Mouse (Mus musculus) kidney, postnatal 0 days (tissue): ENCODE measurements around the gene Celsr1. TPM values are rescaled to one million over a fixed set of nuclear protein-coding genes. Genes with fewer than 3 reads are reported as not detected.
A peak's percentile ranks its signal among the peaks of the same experiment; 100 is the strongest.

ENCODE experiments used
- ATAC-seq: fragments of 200-750 bp; cut with Nextera tagmentation; replicated peaks from 2 replicates; pipeline ENCODE4 v1.8.0; 2017; ENCODE audit warnings: low read depth, moderate number of reproducible peaks, moderate TSS enrichment, moderate library complexity; ENCODE audit not compliant: low FRiP score
- DNase-seq: peaks from one replicate; pipeline ENCODE4 v3.0.0-alpha.2; 2016; ENCODE audit warnings: low spot score
- H3K27ac ChIP-seq: fragments of 300-500 bp; sonication (generic); 2 replicates; pipeline ENCODE4 v1.5.1; 2014; ENCODE audit warnings: mild to moderate bottlenecking
- H3K27me3 ChIP-seq: fragments of 300-500 bp; sonication (generic); 2 replicates; pipeline ENCODE4 v1.6.1; 2014; ENCODE audit warnings: low read length, mixed read lengths; ENCODE audit not compliant: insufficient read depth
- H3K36me3 ChIP-seq: fragments of 300-500 bp; sonication (generic); 2 replicates; pipeline ENCODE4 v1.6.1; 2014; ENCODE audit warnings: low read length, mixed read lengths; ENCODE audit not compliant: insufficient read depth
- H3K4me1 ChIP-seq: fragments of 300-500 bp; sonication (generic); replicated peaks from 2 replicates; pipeline ENCODE4 v1.6.1; 2014; ENCODE audit warnings: antibody characterized with exemption, low read length, mixed read lengths; ENCODE audit not compliant: insufficient read depth
- H3K4me2 ChIP-seq: fragments of 300-500 bp; sonication (generic); 2 replicates; pipeline ENCODE4 v1.6.1; 2014; ENCODE audit warnings: mild to moderate bottlenecking, low read length, moderate library complexity, mixed read lengths
- H3K4me3 ChIP-seq: fragments of 300-500 bp; sonication (generic); replicated peaks from 2 replicates; pipeline ENCODE4 v1.5.1; 2014; ENCODE audit warnings: low read depth, low read length
- H3K9ac ChIP-seq: fragments of 300-500 bp; sonication (generic); 2 replicates; pipeline ENCODE4 v1.6.1; 2014; ENCODE audit warnings: low read depth, low read length
- H3K9me3 ChIP-seq: fragments of 300-500 bp; sonication (generic); replicated peaks from 2 replicates; pipeline ENCODE4 v1.6.1; 2016; ENCODE audit warnings: low read length, inconsistent platforms, mixed read lengths
- CTCF ChIP-seq: IDR thresholded peaks from 2 replicates; pipeline ENCODE4 v1.5.1; 2016; ENCODE audit warnings: antibody characterized with exemption, low read depth, mild to moderate bottlenecking, moderate library complexity
- WGBS: fragments of 180-500 bp; shearing (Covaris S2); extraction: QIAGEN DNeasy Blood & Tissue Kit; methylation state at CpG from one replicate; pipeline ENCODE4 v1.1.7; 2014; 5-methylcytosine and 5-hydroxymethylcytosine counted together
- polyA plus RNA-seq: library from polyadenylated mRNA; unstranded; fragments of >200 nt; fragmentation: Nextera tagmentation; extraction: Ambion mirVana; gene quantifications from 2 replicates; pipeline ENCODE4 v1.2.1, GENCODE M21; 2015

Celsr1 gene
- polyA plus RNA-seq, 1 experiment from 2014 or later = 2.9 TPM

DNA sequence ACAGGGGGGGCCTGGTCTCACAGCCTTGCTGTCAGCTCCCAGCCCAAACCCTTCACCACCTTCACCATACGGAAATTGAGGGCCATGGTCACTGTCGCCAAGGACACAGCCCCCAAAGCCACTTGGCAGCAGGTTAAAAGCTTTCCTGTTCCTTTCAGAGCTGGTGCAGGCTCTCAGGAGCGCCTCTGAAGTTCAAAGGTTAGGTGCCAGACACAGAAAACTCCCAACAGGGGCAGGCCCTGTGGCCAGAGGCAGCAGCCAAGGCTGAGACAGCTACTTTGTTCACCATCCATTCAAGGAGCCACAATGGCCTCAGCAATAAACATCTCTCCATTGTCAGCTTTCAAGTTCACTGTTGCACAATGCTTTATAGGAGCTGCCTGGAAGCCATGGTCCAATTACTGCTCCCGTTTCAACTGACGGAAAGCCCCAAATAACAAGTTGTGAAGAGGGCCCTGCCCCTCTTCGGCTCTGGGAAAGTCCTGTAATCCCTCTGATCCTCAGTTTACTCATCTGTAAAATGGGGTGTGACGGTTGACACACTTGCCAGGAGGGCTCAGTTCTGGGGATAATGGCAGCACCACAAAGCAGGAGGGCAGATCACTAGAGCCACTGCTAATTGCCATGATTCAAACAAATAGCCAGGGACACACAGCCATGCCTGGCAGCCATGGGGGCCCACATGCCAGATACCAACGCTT lies 114.2 kb downstream of the Celsr1 start:
- H3K36me3 ChIP-seq = 0 out of 2 replicates have a peak, but pooled peaks cover 11% of the 10 kb centered on the region
- H3K4me1 ChIP-seq = no peaks in the 10 kb centered on the region
- 65% methylated on average over 8 of the region's 8 CpGs for WGBS
- H3K4me3 ChIP-seq = no peak overlapping the region
- H3K4me2 ChIP-seq = no peak overlapping the region
- ATAC-seq (no peak), DNase-seq (no peak)
- H3K9ac ChIP-seq = no peak overlapping the region
- TF ChIP-seq CTCF = no peak
- no peaks in the 10 kb centered on the region for H3K27me3 ChIP-seq
- no peak overlapping the region for H3K27ac ChIP-seq
- no peaks in the 10 kb centered on the region for H3K9me3 ChIP-seq

DNA sequence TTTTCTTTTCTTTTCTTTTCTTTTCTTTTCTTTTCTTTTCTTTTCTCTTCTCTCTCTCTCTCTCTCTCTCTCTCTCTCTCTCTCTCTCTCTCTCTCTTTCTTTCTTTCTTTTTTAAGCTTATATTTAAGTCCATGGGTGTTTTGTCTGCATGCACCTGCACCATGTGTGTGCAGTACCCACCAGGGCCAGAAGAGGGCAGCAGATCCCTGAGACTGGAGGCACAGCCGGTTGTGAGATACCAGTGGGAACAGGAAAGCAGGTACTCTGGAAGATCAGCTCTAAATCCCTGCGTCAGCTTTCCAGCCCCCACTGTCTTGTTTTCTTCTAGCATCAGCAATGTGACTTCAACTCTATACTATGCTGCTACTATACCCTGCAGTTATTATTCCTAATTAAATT lies 120.0 kb downstream of the Celsr1 start:
- ATAC-seq (no peak), DNase-seq (peak; percentile 73)
- peak; percentile 89 for TF ChIP-seq CTCF
- Histone ChIP-seq H3K36me3 (peaks cover 3% of the 10 kb centered on the region; the same call in 1 of the 2 replicates), H3K4me3 (no peak overlapping the region), H3K9me3 (no peaks in the 10 kb centered on the region), H3K9ac (no peak overlapping the region), H3K4me2 (no peak overlapping the region), H3K27ac (no peak overlapping the region), H3K4me1 (peaks cover 13% of the 10 kb centered on the region), H3K27me3 (no peaks in the 10 kb centered on the region)
- 42% methylated on average over 2 of the region's 2 CpGs for WGBS

DNA sequence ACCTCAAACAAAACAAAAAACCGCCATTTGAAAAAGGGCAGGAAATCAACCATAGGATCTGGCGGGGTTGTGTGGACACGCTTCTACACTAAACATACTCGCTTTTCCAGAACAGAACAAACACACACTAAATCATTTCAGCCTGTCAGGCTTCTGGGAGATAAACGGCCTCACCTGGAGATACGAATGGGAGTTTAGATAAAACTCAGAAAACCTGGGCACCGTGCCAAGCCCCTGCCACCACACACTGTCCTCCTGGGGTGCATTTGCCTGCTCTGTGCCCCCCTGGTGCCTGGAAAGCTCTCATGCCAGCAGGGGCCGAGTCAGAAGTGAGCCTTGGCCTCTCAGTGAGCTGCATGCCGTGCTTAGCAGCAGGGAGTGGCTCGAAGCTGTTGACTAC lies 123.6 kb downstream of the Celsr1 start:
- TF ChIP-seq CTCF = no peak
- no peak overlapping the region for H3K4me2 ChIP-seq
- ATAC-seq (0 out of 2 replicates have a peak, but pooled peaks have one; percentile 34), DNase-seq (no peak)
- H3K27me3 ChIP-seq = no peaks in the 10 kb centered on the region
- H3K9ac ChIP-seq = no peak overlapping the region
- peaks cover 3% of the 10 kb centered on the region; the same call in 1 of the 2 replicates for H3K36me3 ChIP-seq
- peaks cover 13% of the 10 kb centered on the region for H3K4me1 ChIP-seq
- no peaks in the 10 kb centered on the region for H3K9me3 ChIP-seq
- H3K27ac ChIP-seq = peak overlapping the region; percentile 57; the same call in 1 of the 2 replicates
- WGBS = 16% methylated on average over 10 of the region's 10 CpGs
- no peak overlapping the region for H3K4me3 ChIP-seq

DNA sequence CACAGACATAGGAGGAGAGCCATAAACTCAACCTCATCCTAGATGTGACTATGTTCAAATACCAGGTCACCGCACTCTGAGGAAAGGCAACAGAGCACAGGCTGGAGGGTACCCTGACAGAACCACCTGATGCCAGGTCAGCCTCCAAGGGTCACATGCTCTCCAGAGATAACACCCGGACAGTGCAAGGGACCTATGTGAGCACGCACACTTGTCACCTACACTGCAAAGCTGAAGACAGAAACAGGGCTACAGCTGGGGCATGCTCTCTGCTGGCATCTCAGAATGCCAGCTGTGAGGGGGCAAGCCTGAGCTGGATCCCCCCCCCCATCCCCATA lies 124.1 kb downstream of the Celsr1 start:
- Histone ChIP-seq H3K4me2 (no peak overlapping the region), H3K36me3 (peaks cover 3% of the 10 kb centered on the region; the same call in 1 of the 2 replicates), H3K27ac (peak overlapping the region; percentile 57), H3K4me3 (no peak overlapping the region), H3K9ac (no peak overlapping the region), H3K9me3 (no peaks in the 10 kb centered on the region), H3K4me1 (peaks cover 13% of the 10 kb centered on the region), H3K27me3 (no peaks in the 10 kb centered on the region)
- 57% methylated on average over 3 of the region's 3 CpGs for WGBS
- no peak; the same call in 1 of the 2 replicates for ATAC-seq
- no peak for DNase-seq
- no peak for TF ChIP-seq CTCF

DNA sequence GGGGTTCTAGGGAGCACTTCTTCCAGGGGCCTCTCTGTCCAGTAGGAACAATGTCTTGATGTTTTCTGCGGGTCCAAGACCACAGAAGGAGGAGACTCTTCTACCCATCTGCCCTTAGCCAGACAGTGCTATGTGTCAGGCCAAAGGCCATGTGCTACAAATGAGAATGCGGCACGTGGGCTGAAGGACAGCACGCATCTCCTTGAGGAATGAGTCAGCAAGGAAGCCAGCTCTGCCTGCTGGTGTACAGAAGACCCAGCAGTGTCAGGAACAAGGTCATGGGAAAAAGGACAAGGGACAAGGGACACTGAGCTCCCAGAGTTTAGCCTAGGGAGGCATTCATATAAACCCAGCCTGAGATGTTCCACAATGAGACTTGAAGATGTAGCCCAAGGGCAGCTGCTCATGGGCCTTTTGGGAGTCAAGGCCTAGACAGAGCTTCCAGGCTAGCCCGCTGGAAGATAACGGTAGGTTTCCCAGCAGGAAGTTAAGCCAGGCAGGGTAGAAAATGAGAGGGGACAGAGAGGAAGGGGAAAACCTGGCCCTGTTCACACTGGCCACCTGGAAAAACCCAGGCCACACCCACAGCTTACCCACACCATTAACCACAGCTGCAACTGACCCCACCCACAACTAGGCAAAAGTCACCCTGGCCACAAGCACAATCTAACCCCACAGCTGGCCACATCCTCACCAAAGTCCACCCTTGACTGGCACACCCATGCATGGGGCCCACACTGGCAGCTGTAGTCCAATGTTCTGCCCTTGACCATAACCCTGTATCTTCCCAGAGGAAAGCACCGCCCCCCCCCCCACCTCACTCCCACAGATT lies 124.7 kb downstream of the Celsr1 start:
- Histone ChIP-seq H3K27ac (peak overlapping the region; percentile 57; the same call in 1 of the 2 replicates), H3K9me3 (no peaks in the 10 kb centered on the region), H3K9ac (no peak overlapping the region), H3K27me3 (no peaks in the 10 kb centered on the region), H3K4me1 (peaks cover 13% of the 10 kb centered on the region), H3K36me3 (peaks cover 1% of the 10 kb centered on the region; the same call in 1 of the 2 replicates), H3K4me3 (no peak overlapping the region), H3K4me2 (no peak overlapping the region)
- WGBS = 70% methylated on average over 7 of the region's 7 CpGs
- no peak for TF ChIP-seq CTCF
- peak; percentile 57 for ATAC-seq
- DNase-seq = no peak

DNA sequence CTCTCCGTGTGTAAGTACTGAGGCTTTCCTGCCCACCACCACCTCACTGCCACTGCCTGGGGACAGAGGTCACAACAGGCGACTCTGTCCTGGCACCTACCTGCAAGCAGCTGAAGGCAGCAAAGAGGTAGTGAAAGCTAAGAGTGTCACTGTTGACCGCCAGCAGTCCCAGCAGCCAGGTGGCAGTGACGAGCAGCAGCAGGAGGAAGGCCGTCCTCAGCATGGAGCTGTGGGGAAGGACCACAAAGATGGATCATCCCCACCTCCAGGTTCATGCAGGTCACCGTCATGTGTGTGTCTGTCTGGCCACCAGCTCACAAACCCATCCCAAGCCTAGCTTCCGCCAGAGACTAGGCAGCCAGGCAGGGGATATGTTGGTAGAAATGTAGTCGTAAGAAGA lies 129.8 kb downstream of the Celsr1 start:
- H3K9me3 ChIP-seq = no peaks in the 10 kb centered on the region

More for the DNA sequence above, 129.8 kb downstream of the Celsr1 start:
- no peak overlapping the region for H3K4me2 ChIP-seq
- H3K27ac ChIP-seq = no peak overlapping the region
- H3K27me3 ChIP-seq = no peaks in the 10 kb centered on the region
- TF ChIP-seq CTCF = peak; percentile 68
- H3K9ac ChIP-seq = no peak overlapping the region
- ATAC-seq (no peak), DNase-seq (no peak)
- 0 out of 2 replicates have a peak, but pooled peaks cover 6% of the 10 kb centered on the region for H3K36me3 ChIP-seq
- H3K4me1 ChIP-seq = no peaks in the 10 kb centered on the region
- no peak overlapping the region for H3K4me3 ChIP-seq
- WGBS = 74% methylated on average over 8 of the region's 8 CpGs
